Mouse (Mus musculus) 3T3-L1 (cell line): Measurements from ENCODE around the gene Tnfsfm13.

ENCODE experiments used
- DNase-seq: peaks from one replicate; pipeline ENCODE4 v3.0.0-alpha.2; 2015; ENCODE audit warnings: low read depth, low spot score

Tnfsfm13 gene

GRCm38 (mm10) chr11:69655264-69656064 lies 40.4 kb downstream of the Tnfsfm13 start, which contains the start of gene Sox15:
Gene Sox15 (plus strand): TSS chr11:69655314.
- no peak for DNase-seq

DNA sequence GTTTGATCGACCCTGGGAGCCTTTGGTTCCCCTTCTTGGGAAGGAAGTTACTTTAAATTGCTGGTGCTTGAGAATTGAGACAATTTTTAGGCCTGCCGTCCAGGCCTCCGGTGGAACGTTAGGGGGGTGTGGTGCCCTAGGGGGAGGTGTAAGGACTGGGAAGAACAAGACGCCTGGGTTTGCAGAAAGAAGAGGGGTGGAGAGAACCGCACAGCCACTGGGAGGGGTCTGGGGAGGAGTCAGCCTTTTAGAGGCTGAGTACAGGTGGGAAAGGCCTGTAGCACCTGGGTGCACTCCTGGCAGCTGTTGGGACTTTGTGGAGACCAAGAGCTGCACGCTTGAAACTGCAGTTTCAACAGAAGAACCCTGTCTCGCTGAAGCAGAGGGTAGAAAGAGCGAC lies 41.1 kb downstream of the Tnfsfm13 start:
- no peak for DNase-seq

- no peak for DNase-seq
Measured at GRCm38 (mm10) chr11:69653399-69653798, 42.5 kb downstream of the Tnfsfm13 start.

DNA sequence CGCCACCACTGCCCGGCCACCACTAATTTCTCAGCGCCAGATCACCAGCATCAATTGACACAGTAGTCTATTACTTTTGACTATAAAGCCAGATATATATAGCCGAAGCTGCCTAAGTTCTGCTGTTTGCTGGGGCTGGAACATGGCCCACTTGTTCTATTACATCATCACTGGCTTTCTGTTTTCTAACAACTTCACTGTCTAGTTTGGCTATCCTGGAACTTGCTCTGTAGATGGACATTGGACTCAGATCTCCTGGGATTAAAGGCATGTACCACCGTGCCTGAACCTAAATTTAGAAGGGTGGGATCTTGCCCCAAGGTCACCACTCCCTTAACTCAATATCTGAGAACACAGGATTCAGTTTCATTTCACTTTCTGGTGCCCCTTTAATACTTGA lies 50.0 kb downstream of the Tnfsfm13 start:
- DNase-seq, result no peak

- DNase-seq, result no peak
Measured at GRCm38 (mm10) chr11:69635471-69635870, 60.4 kb downstream of the Tnfsfm13 start.

GRCm38 (mm10) chr11:69633128-69633866 lies 62.6 kb downstream of the Tnfsfm13 start:
- DNase-seq, result peak; percentile 31
